Mouse (Mus musculus): ENCODE results near the gene Edf1.

The Edf1 gene

DNA sequence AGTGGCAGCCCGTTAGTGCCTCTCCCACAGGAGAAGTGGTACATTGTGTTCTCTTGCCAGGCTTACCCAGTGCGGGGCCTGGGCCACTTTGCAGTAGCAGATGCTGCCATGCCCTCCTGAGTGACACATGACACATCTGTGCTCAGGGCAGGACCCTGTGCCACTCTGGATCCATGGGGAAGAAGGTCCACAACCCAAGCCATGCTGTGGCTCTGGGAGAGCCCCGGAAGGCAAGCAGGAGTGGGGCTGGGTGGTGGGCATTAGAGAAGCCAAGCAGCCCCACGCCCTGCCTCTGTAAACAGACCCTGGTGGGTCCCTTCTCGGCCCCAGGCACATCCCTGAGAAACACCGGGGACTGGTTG, 25.5 kb downstream of the Edf1 start:
- DNase-seq = no peak

DNA sequence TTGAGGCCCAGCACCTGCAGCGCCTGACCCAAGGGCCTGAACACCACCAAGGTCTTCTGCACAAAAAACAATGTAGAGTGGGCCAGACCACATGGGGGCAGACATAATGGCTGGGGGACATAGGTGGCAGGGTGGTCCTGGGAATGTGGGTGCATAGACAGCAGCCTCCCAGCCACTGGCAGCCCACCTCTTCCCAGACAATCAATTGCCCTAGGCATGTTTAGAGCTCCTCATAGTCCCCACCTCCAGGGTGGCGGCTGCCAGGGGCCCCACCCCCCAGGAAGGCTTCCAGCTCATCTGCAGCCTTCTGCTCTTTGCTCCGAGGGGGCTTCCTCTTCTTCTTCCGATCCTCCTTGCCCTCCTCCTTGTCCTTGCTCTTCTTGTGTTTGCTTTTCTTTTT, 25.9 kb downstream of the Edf1 start:
- no peak for DNase-seq

DNA sequence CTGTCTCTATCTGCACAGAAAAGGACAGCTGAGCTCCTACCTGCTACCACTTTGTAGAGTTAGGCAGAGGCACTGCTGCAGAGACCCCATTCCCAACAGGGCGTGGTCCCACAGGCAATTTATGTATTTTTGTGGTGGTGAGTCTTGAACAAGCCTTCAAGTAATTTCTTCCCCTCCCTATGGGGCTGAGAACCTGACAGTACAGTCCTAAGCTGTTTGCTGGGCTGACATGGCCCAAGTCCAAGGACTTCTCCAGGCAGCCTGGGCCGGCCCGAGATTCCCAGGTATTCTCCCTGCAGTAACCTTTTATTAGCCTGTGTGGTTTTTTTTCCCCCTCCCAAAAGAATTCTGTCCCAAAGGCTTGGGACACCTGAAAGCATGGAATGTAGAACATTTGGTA, 26.5 kb downstream of the Edf1 start:
- no peak for DNase-seq

DNA sequence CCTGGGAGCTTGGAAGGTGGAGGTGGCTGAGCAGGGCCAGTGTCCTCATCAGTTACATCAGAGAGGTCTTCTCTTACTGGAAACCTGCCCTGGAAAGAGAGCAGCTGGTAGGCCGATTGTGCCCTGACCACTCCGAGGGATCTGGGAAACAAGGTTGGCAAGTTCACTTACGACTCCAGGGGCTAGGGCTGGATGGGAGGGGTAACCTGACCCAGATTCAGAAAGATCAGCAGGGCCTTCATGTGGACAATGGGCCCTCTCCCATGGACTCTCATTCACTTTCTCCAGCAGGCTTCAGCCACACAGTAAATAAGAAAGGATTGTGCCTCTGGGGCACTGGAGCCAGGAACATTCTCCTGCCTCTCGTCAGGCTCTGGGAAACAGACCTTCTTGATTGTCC, 27.2 kb downstream of the Edf1 start:
- DNase-seq = no peak

DNA sequence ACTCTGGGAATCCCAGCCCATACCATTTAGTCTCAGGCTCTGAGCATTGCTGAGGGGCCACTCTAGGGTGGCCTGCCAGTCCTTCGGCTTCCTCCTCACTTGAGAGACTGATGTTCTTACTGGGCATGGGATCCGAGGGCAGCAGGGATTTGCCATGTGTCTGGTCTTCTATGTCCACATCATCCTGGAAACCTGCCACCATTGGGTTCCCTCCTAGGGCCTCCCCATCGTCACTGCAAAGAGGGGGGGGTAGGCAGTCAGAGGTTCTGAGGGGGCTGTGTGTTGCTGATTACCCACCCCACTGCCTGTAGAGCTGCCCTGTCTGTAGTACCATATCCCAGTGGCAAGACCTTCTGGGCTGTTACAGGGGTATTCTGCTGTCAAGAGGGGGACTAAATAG, 28.0 kb downstream of the Edf1 start:
- no peak for DNase-seq

DNA sequence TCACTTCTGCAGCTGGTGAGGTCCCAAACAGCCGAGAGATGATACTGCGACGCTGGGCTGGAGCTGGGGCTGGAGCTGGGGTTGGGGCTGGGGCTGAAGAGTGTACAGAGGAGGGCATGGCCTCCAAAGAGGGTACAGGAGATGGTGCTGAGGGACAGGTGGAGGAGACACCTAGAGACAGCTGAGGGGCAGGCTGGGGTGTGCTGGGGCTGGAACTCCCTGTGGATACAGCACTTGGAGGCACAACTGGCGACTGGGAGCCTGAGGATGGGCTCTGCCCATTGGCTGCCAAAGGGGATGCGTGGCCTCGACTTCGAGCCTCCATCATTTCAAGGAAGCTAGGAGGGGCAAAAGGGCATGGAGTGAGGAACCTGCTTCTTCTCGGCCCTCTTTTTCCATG, 29.6 kb downstream of the Edf1 start:
- no peak for DNase-seq

DNA sequence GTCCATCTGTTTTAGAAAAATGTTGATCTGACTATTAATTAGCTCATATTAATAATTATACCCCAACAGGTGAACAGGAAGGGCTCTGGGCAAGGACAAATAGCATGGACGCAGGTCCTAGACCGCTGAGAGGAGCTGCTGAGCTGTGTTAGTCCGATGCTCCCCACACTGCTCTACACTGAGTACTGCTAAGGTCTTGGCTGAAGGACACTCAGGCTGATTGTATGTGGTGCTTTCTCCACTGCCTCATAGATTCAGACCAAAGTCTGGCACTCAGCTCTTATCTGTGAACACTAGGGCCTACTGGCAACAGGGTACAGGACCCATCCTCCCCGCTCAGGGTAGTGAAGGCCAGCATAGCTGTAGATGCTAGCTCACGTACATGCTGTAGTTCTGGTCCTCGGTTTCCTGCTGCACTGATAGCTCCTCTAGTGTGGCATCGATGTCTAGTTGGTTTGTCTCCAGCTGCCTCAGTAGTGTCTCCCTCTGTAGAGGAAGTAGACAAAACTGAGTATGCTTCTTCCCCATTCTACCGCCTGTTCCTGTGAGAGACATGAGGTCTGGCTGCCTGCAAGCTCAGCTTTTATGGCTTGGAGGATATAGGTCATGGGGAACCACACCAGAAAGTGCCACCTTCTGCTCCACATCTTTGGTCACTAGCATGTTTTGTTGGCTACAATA, 30.7 kb downstream of the Edf1 start:
- no peak for DNase-seq

DNA sequence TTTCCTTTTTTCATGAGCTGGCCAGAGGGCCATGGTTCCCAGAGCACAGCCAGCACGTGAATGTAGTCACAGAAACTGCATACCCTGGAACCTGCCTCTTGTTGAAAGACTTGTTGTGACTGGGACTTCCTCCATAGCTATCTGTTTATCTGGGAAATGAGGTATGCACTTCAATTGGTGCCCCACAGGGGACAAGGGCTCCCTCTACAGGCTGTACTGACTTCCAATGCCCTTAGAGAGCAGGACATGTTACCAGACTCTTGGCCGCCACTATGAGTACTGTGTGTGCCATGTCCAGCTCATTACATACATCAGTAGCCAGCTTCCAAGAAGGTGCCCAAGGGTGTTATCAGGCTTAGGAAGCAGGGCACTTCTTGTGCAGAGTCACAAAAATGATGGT, 34.2 kb downstream of the Edf1 start:
- peak; percentile 38 for DNase-seq

DNA sequence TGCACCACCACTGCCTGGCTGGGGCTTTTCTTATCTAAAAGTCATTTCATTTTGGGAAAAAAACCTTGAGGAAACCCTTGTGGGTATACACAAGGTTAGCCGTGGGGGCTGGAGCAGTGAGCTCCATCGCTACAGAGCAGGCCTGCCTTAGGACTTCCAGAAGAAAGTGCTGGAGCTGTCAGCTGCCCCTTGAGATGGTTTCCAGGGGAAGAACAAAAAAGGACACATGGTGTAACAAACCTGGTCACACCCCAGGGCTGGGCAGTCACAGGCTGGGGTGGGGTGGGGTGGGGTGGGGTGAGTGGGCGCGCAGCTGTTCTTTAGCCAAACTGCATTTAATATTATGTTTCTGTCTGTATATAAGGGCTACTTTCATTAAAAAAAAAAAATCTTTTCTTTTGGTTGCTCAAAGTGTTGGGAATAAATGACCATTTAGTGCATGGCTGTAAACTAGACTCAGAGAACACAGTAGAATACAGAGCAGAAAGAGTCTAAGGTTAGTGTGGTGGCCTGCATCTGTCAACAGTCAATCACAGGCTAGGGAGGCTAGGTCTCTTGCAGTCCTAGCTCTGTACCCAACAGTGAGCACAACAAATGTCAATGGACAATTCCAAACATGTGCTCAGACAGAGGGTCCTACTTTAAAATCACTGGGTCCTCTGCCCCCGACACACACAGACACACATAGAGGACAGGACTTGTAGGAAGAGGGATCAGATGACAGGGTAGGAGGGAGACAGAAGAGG, 39.3 kb downstream of the Edf1 start:
- no peak for DNase-seq

DNA sequence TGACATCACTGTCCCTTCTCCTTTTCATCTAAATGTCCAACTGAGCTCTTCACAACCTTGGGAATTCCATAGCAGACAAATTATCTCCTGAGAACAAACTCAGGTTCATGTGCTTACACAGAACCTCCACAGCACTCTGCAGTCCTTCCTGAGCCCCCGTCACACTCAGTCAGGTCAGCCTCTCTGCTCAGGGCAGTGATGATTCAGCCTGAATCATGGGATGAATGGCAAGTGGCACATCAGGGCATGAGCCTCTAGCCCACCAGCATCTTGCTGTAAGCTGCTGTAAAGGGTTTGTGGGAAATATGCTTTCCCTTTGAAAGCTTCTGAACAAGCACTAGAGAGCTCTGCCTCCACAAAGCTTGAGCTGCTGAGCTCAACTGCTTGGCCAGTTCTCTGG, 41.1 kb downstream of the Edf1 start:
- DNase-seq = no peak

DNA sequence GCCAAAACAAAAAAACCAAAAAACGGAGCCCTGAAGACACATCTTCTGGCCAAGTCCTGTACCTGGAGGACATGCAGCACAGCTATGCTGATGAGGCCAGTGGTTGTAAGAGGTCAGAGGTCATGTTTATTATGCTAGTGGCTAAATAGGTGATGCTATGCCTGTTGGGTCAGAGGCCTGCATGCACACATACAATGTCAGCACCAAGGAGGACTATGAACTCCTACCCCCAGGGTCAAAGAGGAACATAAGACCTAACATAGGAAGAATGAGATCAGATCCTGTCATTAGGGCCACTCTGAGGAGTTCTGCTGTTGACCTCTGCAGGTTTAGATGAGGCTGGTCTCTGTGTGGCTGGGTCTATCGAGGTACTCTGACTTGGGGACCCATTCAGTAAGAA, 42.4 kb downstream of the Edf1 start:
- DNase-seq = no peak

DNA sequence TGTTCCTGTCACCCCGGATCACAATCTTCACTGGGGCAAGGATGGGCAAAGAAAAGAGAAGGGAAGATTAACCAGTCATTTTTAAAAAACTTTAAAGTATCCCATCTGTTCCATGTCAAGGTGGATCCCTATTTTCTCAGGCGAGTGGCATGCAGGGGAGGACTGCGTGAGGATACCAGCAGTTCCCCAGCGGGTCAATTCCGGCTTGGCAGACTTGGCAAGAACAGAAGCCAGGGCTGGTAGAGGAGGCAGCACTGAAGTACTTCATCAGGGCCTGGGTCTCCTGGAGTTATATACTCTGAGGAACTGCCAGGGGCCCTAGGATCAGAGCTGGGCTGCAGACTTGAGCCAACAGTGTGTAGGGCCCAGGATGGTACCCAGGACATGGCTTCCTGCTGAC, 44.9 kb downstream of the Edf1 start:
- DNase-seq = no peak

DNA sequence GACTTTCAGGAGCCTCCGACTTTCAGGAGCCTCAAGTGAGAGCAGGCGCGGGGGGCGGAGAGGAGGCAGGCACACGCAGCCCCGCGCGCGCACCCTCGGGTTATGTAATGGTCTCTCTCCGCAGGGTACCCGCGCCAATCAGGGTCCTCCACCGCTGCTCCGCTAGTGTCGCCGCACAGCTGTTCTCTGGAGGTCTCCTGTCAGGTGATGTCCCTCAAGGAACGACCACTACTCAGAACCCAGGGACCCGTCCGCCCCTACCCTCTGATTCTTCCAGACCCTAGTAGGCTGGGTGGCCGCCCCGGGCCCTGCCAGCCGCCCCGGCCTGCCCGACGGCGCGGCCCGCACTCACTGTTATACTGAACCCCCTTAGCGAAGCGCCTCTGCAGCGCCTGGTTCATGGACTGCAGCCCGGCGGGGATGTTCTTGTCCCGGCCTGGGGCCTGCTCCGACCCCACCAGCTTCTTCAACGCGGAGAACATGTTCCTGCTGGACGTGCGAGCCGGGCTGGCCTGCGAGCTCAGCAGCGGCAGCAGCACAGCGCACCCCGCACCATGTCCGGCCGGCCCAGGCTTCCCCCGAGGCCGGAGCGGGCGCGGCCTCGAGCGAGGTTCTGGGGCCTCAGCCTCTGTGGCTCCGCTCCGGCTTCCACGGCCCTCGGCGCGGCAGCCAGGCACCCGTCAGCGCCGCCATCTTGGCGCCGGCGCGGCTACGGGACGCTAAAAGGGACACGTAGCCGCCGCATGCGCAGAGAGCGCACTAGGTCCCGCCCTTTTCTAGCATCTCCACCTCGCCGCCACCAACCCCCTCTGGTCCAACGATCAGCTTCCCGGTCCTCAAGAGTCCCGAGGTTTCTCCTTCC, 50.3 kb downstream of the Edf1 start, which contains the start of gene Rabl6:
TSS of gene Rabl6 (minus strand) at position 761 of the 862 bp plus-strand sequence.
- DNase-seq = peak; percentile 88

DNA sequence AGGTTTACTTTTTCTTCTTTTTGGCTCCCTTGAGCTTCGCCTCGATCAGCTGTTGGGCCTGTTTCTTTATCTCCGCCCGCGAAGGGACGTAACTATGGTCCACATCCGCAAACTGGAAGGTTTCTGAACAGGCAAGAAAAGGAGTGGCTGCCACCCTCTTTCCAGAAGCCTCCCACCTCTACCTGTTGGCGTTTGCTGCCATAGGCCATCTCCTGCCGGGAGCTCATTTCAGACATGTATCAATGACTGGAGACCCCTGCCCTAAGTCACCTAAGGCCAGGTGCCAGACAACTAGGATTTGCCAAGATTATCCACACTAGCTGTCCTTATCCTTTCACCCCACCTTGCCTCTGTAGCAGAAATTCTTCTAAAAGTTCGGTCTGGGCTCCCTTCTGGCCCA, 51.0 kb downstream of the Edf1 start:
- DNase-seq = no peak
